Mouse (Mus musculus): Measurements from ENCODE around the gene Prkar2b.

Gene Prkar2b

GRCm38 (mm10) chr12:31971547-31971946, 89.5 kb downstream of the Prkar2b start:
- no peak for DNase-seq (ENCODE audit: low spot score in 2 of 2)

- DNase-seq (ENCODE audit: low spot score in 2 of 2), result no peak
These were observed 92.0 kb downstream of the Prkar2b start for GRCm38 (mm10) chr12:31969111-31969510.

GRCm38 (mm10) chr12:31967536-31967935, 93.6 kb downstream of the Prkar2b start:
- DNase-seq (ENCODE audit: low spot score in 2 of 2), result peak in 1 of 2 experiments; percentile 33

GRCm38 (mm10) chr12:31966405-31966804, 94.7 kb downstream of the Prkar2b start:
- no peak for DNase-seq (ENCODE audit: low spot score in 2 of 2)

GRCm38 (mm10) chr12:31965517-31966212, 95.4 kb downstream of the Prkar2b start:
- DNase-seq (ENCODE audit: low spot score in 2 of 2), result no peak

GRCm38 (mm10) chr12:31964074-31964473, 97.0 kb downstream of the Prkar2b start:
- no peak for DNase-seq (ENCODE audit: low spot score in 2 of 2)

- DNase-seq (ENCODE audit: low spot score in 2 of 2), result no peak
These were observed 105.3 kb downstream of the Prkar2b start for GRCm38 (mm10) chr12:31955843-31956242.

GRCm38 (mm10) chr12:31950659-31951031, 110.5 kb downstream of the Prkar2b start:
- DNase-seq (ENCODE audit: low spot score in 2 of 2), result no peak

GRCm38 (mm10) chr12:31949759-31950658, 111.1 kb downstream of the Prkar2b start, which contains the start of gene Hbp1:
Gene Hbp1, minus strand, starts transcription at chr12:31950535.
- peak; percentile 85 to 93 for DNase-seq (ENCODE audit: low spot score in 2 of 2)

GRCm38 (mm10) chr12:31949193-31949741, 111.8 kb downstream of the Prkar2b start:
- DNase-seq (ENCODE audit: low spot score in 2 of 2), result peak; percentile 65 to 73

- DNase-seq (ENCODE audit: low spot score in 2 of 2), result no peak
These were observed 112.7 kb downstream of the Prkar2b start for GRCm38 (mm10) chr12:31948101-31949000.

- peak in 1 of 2 experiments; percentile 42 for DNase-seq (ENCODE audit: low spot score in 2 of 2)
These were observed 113.6 kb downstream of the Prkar2b start for GRCm38 (mm10) chr12:31947476-31947875.

- DNase-seq (ENCODE audit: low spot score in 2 of 2), result no peak
These were observed 116.7 kb downstream of the Prkar2b start for GRCm38 (mm10) chr12:31944405-31944804.

GRCm38 (mm10) chr12:31943020-31943654, 118.0 kb downstream of the Prkar2b start:
- DNase-seq (ENCODE audit: low spot score in 2 of 2), result no peak

- no peak for DNase-seq (ENCODE audit: low spot score in 2 of 2)
These were observed 122.1 kb downstream of the Prkar2b start for GRCm38 (mm10) chr12:31939026-31939425.

GRCm38 (mm10) chr12:31938391-31938997, 122.6 kb downstream of the Prkar2b start:
- DNase-seq (ENCODE audit: low spot score in 2 of 2), result no peak

GRCm38 (mm10) chr12:31937613-31938012, 123.5 kb downstream of the Prkar2b start:
- DNase-seq (ENCODE audit: low spot score in 2 of 2), result no peak

GRCm38 (mm10) chr12:31936657-31937300, 124.3 kb downstream of the Prkar2b start:
- DNase-seq (ENCODE audit: low spot score in 2 of 2), result no peak

GRCm38 (mm10) chr12:31931818-31932217, 129.3 kb downstream of the Prkar2b start:
- DNase-seq (ENCODE audit: low spot score in 2 of 2), result no peak

- DNase-seq (ENCODE audit: low spot score in 2 of 2), result no peak
These were observed 132.6 kb downstream of the Prkar2b start for GRCm38 (mm10) chr12:31928498-31928897.
